Mouse (Mus musculus) cerebellum, adult 2 months (tissue): ENCODE data around the gene Prph2. TPM values are rescaled to one million over a fixed set of nuclear protein-coding genes. Genes with fewer than 3 reads are reported as not detected.

Experiments used
- DNase-seq, 2 experiments: peaks; one replicate each; pipeline ENCODE4 v3.0.0; 2021
- H3K27ac ChIP-seq: fragments of 200-500 bp; 2 replicates; pipeline ENCODE4 v1.5.1; 2012; ENCODE audit warnings: low read length, control low read depth, inconsistent platforms; ENCODE audit not compliant: insufficient read depth
- H3K27me3 ChIP-seq: fragments of 200-500 bp; 2 replicates; pipeline ENCODE4 v1.6.1; 2012; ENCODE audit warnings: inconsistent platforms, mild to moderate bottlenecking, low read length, moderate library complexity; ENCODE audit not compliant: control insufficient read depth, insufficient read depth
- H3K4me1 ChIP-seq: fragments of 200-500 bp; 2 replicates; pipeline ENCODE4 v1.6.1; 2011; ENCODE audit warnings: low read length; ENCODE audit not compliant: control insufficient read depth, insufficient read depth
- H3K4me3 ChIP-seq: fragments of 200-500 bp; replicated peaks from 2 replicates; pipeline ENCODE3; 2011; ENCODE audit warnings: mild to moderate bottlenecking, low read depth, low read length, control low read depth; ENCODE audit not compliant: insufficient read depth
- CTCF ChIP-seq: fragments of 200-500 bp; IDR thresholded peaks from 2 replicates; pipeline ENCODE4 v1.5.1; 2011; ENCODE audit warnings: low read depth, mild to moderate bottlenecking, control low read depth, low read length, moderate library complexity, borderline replicate concordance; ENCODE audit not compliant: insufficient read depth
- POLR2A ChIP-seq: fragments of 200-500 bp; IDR thresholded peaks from 2 replicates; pipeline ENCODE4 v1.6.1; 2011; ENCODE audit warnings: low read length, control low read depth, borderline replicate concordance; ENCODE audit not compliant: insufficient read depth
- WGBS: fragments of 180-500 bp; shearing (Covaris S2); methylation state at CpG from one replicate; pipeline ENCODE4 v1.1.7; 2018; 5-methylcytosine and 5-hydroxymethylcytosine counted together
- polyA plus RNA-seq: library from polyadenylated mRNA; depleted of rRNA; stranded (reverse); fragments of >200 nt; gene quantifications from 2 replicates; pipeline ENCODE4 v1.2.3, GENCODE M21; 2012

Gene Prph2
- polyA plus RNA-seq, 1 experiment = not detected

GRCm38 (mm10) chr17:46926941-46927340 is 16.7 kb downstream of the Prph2 start:
- Histone ChIP-seq H3K4me3 (no peak overlapping the region), H3K27me3 (no peaks in the 10 kb centered on the region), H3K4me1 (no peaks in the 10 kb centered on the region), H3K27ac (no peak overlapping the region)
- DNase-seq = no peak
- 69% methylated on average over 3 of the region's 3 CpGs for WGBS
- TF ChIP-seq POLR2A = no peak
- no peak for TF ChIP-seq CTCF

- Histone ChIP-seq H3K27me3 (no peaks in the 10 kb centered on the region), H3K27ac (no peak overlapping the region), H3K4me1 (no peaks in the 10 kb centered on the region), H3K4me3 (no peak overlapping the region)
- no peak for DNase-seq
- TF ChIP-seq POLR2A = no peak
- TF ChIP-seq CTCF = no peak
- WGBS = 92% methylated on average over 5 of the region's 5 CpGs
Measured at GRCm38 (mm10) chr17:46927781-46928180, 17.5 kb downstream of the Prph2 start.

- Histone ChIP-seq H3K27ac (no peak overlapping the region), H3K27me3 (no peaks in the 10 kb centered on the region), H3K4me3 (no peak overlapping the region), H3K4me1 (no peaks in the 10 kb centered on the region)
- WGBS = 89% methylated on average over 12 of the region's 12 CpGs
- no peak for TF ChIP-seq CTCF
- TF ChIP-seq POLR2A = no peak
- no peak for DNase-seq
Measured at GRCm38 (mm10) chr17:46929277-46929676, 19.0 kb downstream of the Prph2 start.

- WGBS = 93% methylated on average over 7 of the region's 7 CpGs
- Histone ChIP-seq H3K4me3 (no peak overlapping the region), H3K27ac (no peak overlapping the region), H3K4me1 (no peaks in the 10 kb centered on the region), H3K27me3 (no peaks in the 10 kb centered on the region)
- no peak for TF ChIP-seq POLR2A
- TF ChIP-seq CTCF = no peak
- no peak for DNase-seq
Measured at GRCm38 (mm10) chr17:46929897-46930296, 19.6 kb downstream of the Prph2 start.

GRCm38 (mm10) chr17:46932961-46933360 is 22.7 kb downstream of the Prph2 start:
- TF ChIP-seq POLR2A = no peak
- no peak for TF ChIP-seq CTCF
- 93% methylated on average over 5 of the region's 5 CpGs for WGBS

GRCm38 (mm10) chr17:46933557-46934348 is 23.5 kb downstream of the Prph2 start:
- H3K4me1 ChIP-seq = no peaks in the 10 kb centered on the region
- no peaks in the 10 kb centered on the region for H3K27me3 ChIP-seq
- H3K4me3 ChIP-seq = no peak overlapping the region
- peak; percentile 34 to 49 for DNase-seq
- TF ChIP-seq CTCF (peak; percentile 69; the same call in 1 of the 2 replicates), POLR2A (no peak)
- WGBS = 82% methylated on average over 19 of the region's 19 CpGs
- H3K27ac ChIP-seq = no peak overlapping the region

More at GRCm38 (mm10) chr17:46932961-46933360, 22.7 kb downstream of the Prph2 start:
- Histone ChIP-seq H3K4me3 (no peak overlapping the region), H3K27me3 (no peaks in the 10 kb centered on the region), H3K4me1 (no peaks in the 10 kb centered on the region), H3K27ac (no peak overlapping the region)
- no peak for DNase-seq

- Histone ChIP-seq H3K27me3 (no peaks in the 10 kb centered on the region), H3K4me1 (no peaks in the 10 kb centered on the region), H3K4me3 (no peak overlapping the region), H3K27ac (no peak overlapping the region)
- WGBS = 94% methylated on average over 8 of the region's 8 CpGs
- DNase-seq = no peak
- TF ChIP-seq CTCF (no peak), POLR2A (no peak)
Measured at GRCm38 (mm10) chr17:46940461-46940860, 30.2 kb downstream of the Prph2 start.

- H3K4me1 ChIP-seq = no peaks in the 10 kb centered on the region
- DNase-seq = no peak
- 93% methylated on average over 9 of the region's 9 CpGs for WGBS
- no peaks in the 10 kb centered on the region for H3K27me3 ChIP-seq
- no peak overlapping the region for H3K27ac ChIP-seq
- no peak for TF ChIP-seq CTCF
- no peak overlapping the region for H3K4me3 ChIP-seq
Measured at GRCm38 (mm10) chr17:46942421-46942820, 32.2 kb downstream of the Prph2 start.
